Mouse (Mus musculus) cerebellum, postnatal 14 days (tissue): ENCODE measurements around the gene Slx4ip.
"Not testable (repeated sequence)": the region's sequence is repeated elsewhere in the genome, so short reads cannot be mapped to it uniquely, and the experiment has no call there.

Experiments used
- DNase-seq, 2 experiments: peaks; one replicate each; pipeline ENCODE4 v3.0.0; 2021; ENCODE audit warnings: mixed read lengths in 2 of 2

Gene Slx4ip

DNA sequence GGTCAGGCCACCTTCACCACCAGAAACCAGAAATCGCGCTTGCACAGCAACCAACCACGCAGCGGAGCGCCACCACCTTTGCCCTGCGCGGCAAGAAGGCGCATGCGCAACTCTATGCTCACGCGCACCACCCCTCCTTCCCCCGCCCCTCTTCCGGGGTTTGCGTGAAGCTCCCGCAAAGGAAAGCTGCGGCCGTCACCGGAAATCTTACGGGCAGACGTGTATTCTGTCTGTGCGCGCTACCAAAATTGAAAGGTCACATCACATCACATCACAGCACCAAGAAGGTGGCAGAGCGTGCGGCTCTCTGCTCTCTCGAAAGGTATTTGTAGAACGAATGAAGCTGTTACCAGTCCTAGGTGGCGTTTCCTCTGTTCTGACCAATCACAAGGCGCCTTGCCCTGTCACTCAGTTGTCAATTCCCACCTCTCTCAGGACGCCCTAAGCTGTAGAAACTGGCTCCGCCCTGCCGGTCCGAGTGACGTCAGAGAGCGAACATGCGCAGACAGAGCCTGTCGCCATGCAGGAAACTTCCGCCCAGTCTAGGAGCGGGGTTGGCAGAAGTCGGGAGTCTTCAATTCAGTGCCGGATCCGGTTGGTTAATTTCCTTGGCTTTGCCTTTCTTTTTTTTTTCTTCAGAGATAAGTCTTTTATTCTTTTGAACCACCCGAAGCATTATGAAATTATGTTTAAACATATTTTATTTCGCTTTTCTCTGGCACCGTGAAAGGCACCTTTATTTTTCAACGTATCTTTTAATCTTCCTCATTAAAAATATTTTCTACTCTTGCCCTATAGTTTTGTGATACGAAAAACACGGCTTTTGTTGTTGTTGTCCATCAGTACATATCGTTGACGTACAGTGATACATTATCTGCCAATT, at the start of gene Slx4ip, which contains the start of the genes AL731706.1 and Mkks:
Gene Slx4ip (plus strand): TSS at position 151 of the 883 bp plus-strand sequence.
Gene AL731706.1 (minus strand): TSS at position 322 of the 883 bp plus-strand sequence.
Gene Mkks (minus strand): TSS at position 322 of the 883 bp plus-strand sequence.
- peak; percentile 99 for DNase-seq

DNA sequence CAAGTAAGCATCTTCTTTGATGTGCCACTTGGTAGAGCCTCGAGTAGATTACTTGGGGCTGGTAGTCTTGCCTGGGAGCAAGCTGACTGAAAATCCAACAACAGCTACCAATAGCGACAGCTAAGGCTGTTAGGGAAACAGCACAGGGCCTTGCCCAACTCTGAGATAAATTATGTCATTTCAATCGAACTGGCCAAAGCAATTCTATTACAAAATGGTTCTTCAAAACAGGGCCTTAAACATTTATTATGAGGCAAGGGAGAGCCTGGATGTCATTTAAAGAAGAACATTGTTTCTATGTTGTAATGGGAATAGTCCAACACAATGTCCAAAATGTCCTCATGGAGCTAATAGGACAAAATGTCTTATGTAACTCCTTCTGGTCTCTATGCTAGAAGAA, 40.7 kb upstream of the Slx4ip start:
- no peak for DNase-seq

DNA sequence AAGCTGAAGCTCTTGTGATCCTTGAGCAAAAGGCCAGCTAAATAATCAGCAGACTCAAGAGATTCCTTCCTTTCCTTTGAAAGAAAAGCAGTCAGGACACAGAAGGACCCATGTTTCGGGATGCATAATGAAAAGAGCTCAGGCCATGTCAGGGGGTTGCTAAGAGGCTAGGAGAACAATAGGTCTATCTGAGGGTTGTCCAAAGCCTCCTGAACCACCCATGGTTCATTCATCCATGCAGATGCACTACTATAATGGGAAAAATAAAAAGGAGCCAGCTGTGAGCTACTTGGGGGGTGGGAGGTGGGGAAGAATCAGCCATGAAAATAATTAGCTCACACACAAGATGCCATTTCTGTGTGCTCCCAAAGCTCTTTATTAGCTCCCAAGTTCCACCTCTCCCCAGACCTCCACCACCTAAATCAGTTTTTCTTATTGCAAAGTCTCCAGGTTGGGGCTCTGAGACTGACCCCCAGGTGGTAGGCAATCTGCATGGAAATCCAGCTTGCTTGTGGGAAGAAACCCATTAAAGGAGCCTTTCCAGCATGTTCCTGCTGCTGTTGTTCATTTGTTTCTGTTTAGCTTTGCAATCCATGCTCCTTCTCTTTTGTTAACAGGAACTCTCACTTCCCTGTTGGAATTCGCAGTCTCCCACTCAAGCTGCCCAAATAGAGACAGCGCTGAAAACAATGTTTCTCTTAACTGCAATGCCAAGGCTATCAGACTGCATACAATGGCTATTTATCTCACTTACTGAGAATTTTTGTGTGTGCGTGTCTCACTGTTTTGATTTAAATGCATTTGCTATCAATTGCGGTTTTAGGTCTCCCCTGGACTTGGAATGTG, 36.3 kb upstream of the Slx4ip start:
- no peak for DNase-seq

- no peak for DNase-seq
Observed at GRCm38 (mm10) chr2:136885579-136885978, 5.4 kb upstream of the Slx4ip start, which contains the start of gene AL731706.2. Gene AL731706.2 (minus strand): TSS chr2:136885679.

DNA sequence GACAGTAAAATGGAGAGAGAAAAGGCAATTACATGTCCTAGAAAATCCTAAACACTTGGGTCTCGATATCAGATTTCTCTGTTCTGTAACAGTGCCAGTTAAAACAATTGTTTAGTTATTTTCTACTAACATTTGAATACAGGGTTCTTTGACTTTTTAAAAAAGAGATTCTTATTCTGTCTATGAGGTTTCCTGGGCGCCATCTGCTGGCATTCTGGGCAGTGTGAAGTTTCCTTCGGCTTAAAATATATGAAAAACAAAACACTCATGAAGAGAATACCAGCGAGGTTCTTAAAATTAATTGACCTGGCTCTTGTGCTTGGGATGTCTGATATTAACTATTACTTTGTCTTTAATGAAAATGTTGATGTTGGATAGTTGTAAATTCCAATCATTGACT, 4.2 kb upstream of the Slx4ip start:
- DNase-seq: peak; percentile 56 to 61

GRCm38 (mm10) chr2:136890716-136891067, 326 bp upstream of the Slx4ip start:
- DNase-seq: not testable (repeated sequence)

GRCm38 (mm10) chr2:136891951-136892371, 943 bp downstream of the Slx4ip start:
- DNase-seq: peak; percentile 97

DNA sequence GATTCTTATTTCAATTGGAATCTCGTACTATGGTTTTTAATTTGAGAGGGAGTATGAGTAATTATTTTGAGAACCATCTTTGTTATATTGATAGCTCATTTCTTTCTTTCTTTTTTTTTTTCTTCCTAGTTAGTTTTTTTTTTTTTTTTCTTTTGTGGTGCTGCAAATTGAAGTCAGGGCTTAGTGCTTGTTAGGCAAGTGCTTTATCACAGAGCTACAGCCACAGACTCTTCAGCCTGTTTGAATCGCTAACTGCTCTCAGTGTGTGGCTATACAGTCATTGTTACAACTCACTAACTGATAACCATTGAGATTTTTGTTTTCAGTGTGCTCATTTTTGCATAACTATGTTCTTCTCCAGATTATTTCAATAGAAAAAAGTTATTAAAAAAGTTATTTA, 3.5 kb downstream of the Slx4ip start:
- DNase-seq: no peak

- no peak for DNase-seq
Observed at GRCm38 (mm10) chr2:136896131-136896530, 5.1 kb downstream of the Slx4ip start.

DNA sequence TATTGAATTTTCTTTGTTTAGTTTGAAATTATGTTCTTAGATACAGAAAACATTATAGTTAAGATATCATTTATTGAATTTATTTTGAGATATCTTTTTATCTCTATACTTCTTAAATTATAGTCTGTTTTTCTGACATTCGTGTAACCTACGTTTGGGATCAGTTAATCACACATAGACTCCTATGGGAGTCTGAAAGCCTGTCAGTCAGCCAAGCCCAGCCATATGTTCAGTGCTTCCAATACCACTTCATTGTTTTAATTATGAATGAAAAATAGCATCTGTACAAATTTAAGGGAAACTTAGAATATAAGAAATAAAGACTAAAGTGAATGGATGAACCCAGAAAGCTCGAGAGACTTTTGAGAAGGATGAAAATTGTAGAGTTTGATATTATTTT, 17.6 kb downstream of the Slx4ip start:
- peak; percentile 23 to 44 for DNase-seq

DNA sequence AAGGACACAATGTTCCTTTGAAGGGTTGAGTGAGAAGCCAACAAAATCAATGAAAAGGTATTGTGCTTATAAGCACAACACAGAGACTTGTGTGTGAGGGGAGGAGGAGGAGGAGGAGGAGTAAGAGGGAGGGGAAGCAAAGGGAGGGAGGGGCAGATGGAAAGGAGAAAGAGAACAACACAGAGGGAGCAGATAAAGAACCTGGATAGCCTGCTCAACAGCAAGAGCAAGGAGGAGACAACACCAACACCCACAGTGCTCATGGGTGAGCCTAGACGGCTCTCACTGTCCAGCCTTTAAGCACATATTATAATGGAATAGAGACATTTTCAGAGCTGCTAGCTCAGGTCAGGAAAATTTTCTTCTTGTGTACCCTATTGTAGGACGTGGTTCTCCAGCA, 18.3 kb downstream of the Slx4ip start:
- DNase-seq: no peak

DNA sequence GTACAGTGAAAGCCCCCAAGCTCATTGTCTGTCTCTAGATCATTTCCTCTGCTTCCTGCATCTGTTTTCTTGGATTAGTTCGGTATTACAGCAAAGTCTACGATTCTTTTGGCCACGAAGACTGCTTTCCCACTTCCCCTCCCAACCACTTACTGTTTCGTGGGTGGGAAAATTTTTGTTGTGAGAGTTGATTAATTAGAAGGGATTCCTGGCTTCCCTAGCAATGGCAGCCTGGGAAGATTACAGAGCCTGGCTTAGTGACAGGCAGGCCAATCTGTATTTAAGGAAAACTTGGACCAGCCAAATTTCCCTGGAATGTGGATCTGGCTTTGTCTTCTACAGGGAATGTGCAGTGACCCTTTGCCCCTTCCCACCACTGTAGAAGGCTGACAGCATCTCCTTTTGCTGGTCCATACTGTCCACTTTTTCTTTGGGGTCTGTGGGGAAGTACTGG, 21.0 kb downstream of the Slx4ip start:
- peak in 1 of 2 experiments; percentile 24 for DNase-seq

DNA sequence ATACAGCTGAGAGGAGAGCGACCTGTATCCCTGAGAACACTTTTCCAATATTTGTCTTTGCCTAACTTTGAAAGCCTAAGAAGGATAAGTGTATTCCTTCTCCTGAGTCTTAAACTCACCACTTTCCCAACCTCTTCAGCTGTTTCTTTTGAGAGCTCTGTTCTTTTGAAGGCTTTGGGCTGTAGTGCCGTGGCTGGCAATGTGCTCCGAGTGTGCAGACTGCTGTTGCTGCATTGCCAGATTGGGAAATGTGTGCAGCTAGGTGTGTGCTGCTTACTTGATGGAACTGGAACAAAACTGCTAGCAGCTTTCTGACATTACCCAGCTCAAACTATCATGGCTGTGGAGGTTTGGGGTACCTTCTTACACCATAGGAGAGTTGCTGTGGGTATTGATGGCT, 22.0 kb downstream of the Slx4ip start:
- no peak for DNase-seq

- DNase-seq: peak in 1 of 2 experiments; percentile 36
Observed at GRCm38 (mm10) chr2:136914334-136914902, 23.4 kb downstream of the Slx4ip start.

DNA sequence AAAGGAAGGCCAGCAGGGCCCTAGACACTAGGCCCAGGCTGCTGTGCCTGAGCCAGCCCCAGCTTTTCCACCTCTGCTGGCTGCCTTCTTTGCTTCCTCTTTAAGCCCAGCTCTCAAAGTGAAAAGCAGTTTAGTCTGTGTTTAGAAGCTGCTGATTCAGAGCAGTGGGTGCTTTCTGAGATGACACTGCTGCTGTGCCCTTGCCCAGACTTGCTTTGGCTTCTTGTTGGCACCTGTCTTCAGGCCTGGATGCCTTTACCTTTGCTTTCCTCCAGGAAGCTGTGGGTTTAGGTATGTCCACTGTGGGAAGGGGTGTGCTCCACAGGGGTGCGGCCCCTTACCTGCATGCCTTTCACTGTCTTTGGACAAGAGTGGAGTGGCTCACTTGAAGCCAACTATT, 28.4 kb downstream of the Slx4ip start:
- no peak for DNase-seq

DNA sequence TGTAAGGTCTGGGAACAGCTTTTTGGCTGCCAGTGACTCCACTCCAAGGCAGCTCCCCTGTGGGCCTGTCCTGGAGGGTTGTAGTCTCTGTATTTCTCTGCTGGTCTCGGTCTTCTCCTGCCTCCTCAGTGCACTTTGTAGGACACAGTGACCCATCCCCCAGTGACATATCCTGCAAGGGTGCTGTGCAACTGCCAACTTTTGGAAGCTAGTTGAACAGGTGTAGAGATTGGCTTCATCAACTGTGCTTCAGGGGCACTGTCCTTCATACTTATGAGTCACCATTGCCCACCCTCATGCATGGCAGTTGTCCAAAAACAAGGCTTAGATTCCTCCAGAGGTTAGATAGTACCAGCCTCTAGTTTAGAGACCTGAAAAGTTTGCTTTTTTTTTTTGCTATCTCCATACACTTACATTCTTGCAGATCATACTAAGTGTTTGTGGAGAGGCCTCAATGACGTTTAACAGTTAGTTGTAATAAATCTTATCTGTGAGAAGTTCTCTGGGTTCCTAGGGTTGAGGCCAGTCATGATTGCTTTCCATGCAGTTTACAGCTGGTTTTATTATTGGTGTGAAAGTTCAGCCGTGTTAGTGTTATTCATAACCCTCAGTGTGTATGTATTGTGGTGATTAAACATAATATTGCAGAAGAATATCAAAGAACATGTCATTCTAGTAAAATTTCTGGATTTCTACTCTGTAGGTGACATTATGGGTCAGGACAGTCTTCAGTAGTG, 29.4 kb downstream of the Slx4ip start:
- DNase-seq: no peak

GRCm38 (mm10) chr2:136921003-136921408, 30.0 kb downstream of the Slx4ip start:
- DNase-seq: peak; percentile 12 to 26

DNA sequence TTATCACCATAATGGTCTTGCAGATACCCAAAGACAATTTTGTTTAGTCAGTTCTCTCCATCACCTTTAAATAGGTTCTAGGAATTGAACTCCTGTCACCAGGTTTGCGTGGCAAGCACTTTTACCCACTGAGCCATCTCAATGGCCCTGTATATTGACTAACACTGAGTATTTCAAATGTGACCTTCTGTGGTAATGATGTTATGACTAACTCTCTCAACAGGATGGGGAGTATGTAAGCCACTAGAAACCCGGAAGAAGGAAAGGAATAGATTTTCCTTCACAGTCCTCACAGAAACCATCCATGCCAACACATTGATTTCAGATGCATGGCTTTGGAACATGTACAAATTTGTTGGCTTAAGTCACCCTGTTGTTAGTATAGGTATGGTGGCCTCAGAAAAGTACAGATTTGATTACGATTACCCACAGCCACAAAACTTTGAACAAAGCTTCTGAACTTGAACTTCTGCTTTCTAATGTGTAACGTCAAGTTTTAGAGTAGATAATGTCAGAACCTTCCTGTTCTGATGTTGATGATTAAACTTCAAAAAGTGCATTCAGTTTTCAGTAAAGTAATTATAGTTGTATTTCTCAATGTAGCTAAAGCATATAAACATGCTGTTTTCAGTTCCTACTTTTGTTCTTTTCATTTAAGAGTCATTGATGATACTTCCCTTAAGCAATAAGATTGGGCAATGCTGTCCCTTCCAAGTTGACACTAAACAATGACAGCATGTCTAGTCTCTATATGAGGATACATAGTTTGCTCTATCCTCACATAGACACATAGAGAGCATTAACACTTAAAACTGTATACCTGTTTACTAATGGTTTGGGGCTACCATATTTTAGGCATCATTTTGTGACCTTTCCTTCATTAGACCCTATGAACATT, 45.6 kb downstream of the Slx4ip start:
- no peak for DNase-seq

DNA sequence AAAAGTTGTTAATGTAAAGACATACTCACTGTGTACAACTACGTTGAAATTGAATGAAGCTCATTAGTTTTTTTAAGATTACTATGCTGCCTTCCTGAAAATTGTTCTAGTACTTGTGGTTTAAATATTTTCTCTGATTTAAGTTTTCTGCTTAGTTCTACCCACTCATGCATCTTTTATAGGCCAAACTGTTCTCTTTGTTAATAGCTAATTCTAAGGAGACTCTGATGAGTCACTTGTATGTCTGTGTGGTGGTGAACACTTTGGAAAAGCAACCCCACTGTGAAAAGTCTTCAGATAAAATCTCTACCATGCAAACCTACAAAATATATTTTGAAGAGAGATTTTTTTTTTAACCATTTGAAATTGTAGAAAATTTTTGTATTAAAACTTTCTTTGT, 47.2 kb downstream of the Slx4ip start:
- no peak for DNase-seq

- no peak for DNase-seq
Observed at GRCm38 (mm10) chr2:136946297-136946696, 55.3 kb downstream of the Slx4ip start.

- no peak for DNase-seq
Observed at GRCm38 (mm10) chr2:136947500-136947899, 56.5 kb downstream of the Slx4ip start.
